Mouse (Mus musculus) ES-E14 (cell line): Measurements from ENCODE around the gene Hrasls5. TPM values are rescaled to one million over a fixed set of nuclear protein-coding genes. Genes with fewer than 3 reads are reported as not detected.

Source experiments
- DNase-seq: peaks from one replicate; pipeline ENCODE4 v3.0.0-alpha.2; 2013; ENCODE audit warnings: low read depth, low spot score
- H3K27ac ChIP-seq: 2 replicates; pipeline ENCODE4 v1.5.1; 2012; ENCODE audit warnings: low read depth, mild to moderate bottlenecking, low read length, moderate library complexity, mixed read lengths; ENCODE audit not compliant: poor library complexity, insufficient read depth, severe bottlenecking
- H3K36me3 ChIP-seq: 2 replicates; pipeline ENCODE4 v1.6.1; 2012; ENCODE audit warnings: mild to moderate bottlenecking, low read length, moderate library complexity, mixed read lengths; ENCODE audit not compliant: control insufficient read depth, poor library complexity, insufficient read depth, severe bottlenecking
- H3K4me1 ChIP-seq, 2 experiments: fragments of 150-350 bp in 1 of 2; sonication (generic) in 1 of 2; 2 replicates each; pipeline ENCODE4 v1.6.1; 2012; ENCODE audit warnings: low read length in 2 of 2, mild to moderate bottlenecking in 1 of 2, mixed read lengths in 1 of 2; ENCODE audit not compliant: control insufficient read depth in 2 of 2, insufficient read depth in 2 of 2, poor library complexity in 1 of 2
- H3K4me3 ChIP-seq, 2 experiments: fragments of 150-350 bp in 1 of 2; sonication (generic) in 1 of 2; 2 replicates each; pipeline ENCODE4 v1.5.1; 2012; ENCODE audit warnings: low read length in 2 of 2, low read depth in 1 of 2, mild to moderate bottlenecking in 1 of 2, mixed read lengths in 1 of 2; ENCODE audit not compliant: insufficient read depth in 1 of 2, poor library complexity in 1 of 2, severe bottlenecking in 1 of 2
- H3K9ac ChIP-seq: 2 replicates; pipeline ENCODE4 v1.6.1; 2012; ENCODE audit warnings: low read depth, mild to moderate bottlenecking, low read length, mixed read lengths; ENCODE audit not compliant: poor library complexity, insufficient read depth, severe bottlenecking
- H3K9me3 ChIP-seq: fragments of 150-350 bp; sonication (generic); 2 replicates; pipeline ENCODE4 v1.6.1; 2012; ENCODE audit warnings: low read depth, mild to moderate bottlenecking, low read length; ENCODE audit not compliant: control insufficient read depth, insufficient read depth
- CHD2 ChIP-seq: IDR thresholded peaks from 2 replicates; pipeline ENCODE4 v1.6.1; 2014; ENCODE audit warnings: mild to moderate bottlenecking, low read depth, low read length, inconsistent platforms
- HCFC1 ChIP-seq: IDR thresholded peaks from 2 replicates; pipeline ENCODE4 v1.6.1; 2012; ENCODE audit warnings: low read length, inconsistent platforms, borderline replicate concordance; ENCODE audit not compliant: insufficient read depth
- MAFK ChIP-seq: IDR thresholded peaks from 2 replicates; pipeline ENCODE4 v1.6.1; 2014; ENCODE audit warnings: mild to moderate bottlenecking, low read depth, low read length, inconsistent platforms; ENCODE audit not compliant: insufficient read depth
- ZC3H11A ChIP-seq: IDR thresholded peaks from 2 replicates; pipeline ENCODE4 v1.6.1; 2012; ENCODE audit warnings: low read depth, mild to moderate bottlenecking, inconsistent platforms, low read length, borderline replicate concordance
- ZNF384 ChIP-seq: IDR thresholded peaks from 2 replicates; pipeline ENCODE4 v1.6.1; 2012; ENCODE audit warnings: low read depth, low read length, inconsistent platforms
- in situ Hi-C, 2 experiments: fragments of 600-800 bp; cut with MboI; formaldehyde crosslinking; loops; one replicate each; pipeline ENCODE4 v1.15.1; 2025; ENCODE audit warnings: low sequenced_read_pairs in 2 of 2, inconsistent platforms in 1 of 2; ENCODE audit not compliant: unreplicated experiment in 2 of 2
- total RNA-seq: library from RNA; depleted of rRNA; stranded (reverse); fragments of 300-350 nt; gene quantifications from 2 replicates; pipeline ENCODE4 v1.2.3, GENCODE M21; 2012

The Hrasls5 gene
- total RNA-seq, 1 experiment = not detected

DNA sequence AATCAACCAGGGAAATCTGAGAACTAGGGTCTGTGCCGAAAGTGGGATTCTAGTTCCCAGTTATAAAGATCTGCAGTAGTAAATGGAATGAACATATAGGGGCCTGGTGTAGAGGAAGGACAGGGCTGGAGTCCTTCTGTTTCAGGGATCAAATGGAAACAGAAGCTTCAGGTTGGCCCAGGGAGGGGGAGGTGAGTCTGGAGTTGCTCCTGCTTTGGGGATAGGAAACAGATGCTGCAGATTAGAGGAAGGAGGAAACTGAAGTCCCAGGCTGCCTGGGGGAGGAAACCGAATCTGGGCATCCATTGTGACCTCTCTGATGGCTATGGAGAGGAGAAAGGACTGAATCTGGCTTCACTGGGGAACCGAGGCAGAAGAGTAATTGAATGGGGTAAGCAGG, 44.0 kb upstream of the Hrasls5 start:
- H3K9me3 ChIP-seq = no peaks in the 10 kb centered on the region
- no peak for DNase-seq

DNA sequence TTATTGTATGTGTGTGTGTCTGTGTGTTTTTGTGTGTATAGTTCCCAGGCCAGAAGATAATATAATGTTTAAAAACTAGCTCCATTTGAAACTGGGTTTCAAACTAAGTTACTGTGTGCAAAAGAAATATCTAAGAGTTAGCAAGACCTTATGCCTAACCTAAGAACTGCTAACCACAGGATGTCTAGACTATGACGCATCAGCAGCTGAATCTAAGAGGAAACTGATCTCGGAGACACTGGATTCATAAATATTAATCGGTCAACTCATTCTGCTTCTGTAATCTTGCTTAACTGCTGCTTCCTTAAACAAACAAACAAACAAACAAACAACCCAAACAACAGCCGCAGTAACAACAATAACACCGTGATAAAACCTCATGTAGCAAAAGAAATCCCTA, 42.7 kb upstream of the Hrasls5 start:
- no peak overlapping the region for H3K9ac ChIP-seq
- no peak overlapping the region for H3K4me3 ChIP-seq
- in situ Hi-C loops = no loop called here
- TF ChIP-seq MAFK (no peak), CHD2 (no peak), ZNF384 (no peak), ZC3H11A (no peak), HCFC1 (no peak)
- H3K4me1 ChIP-seq = peaks cover 1 to 2% of the 10 kb centered on the region in 2 experiments; a peak in 2 of 4 replicates
- H3K9me3 ChIP-seq = no peaks in the 10 kb centered on the region
- no peaks in the 10 kb centered on the region for H3K36me3 ChIP-seq
- H3K27ac ChIP-seq = no peak overlapping the region
- no peak for DNase-seq

More for the DNA sequence above, 44.0 kb upstream of the Hrasls5 start:
- H3K27ac ChIP-seq = no peak overlapping the region
- no peak overlapping the region for H3K9ac ChIP-seq
- in situ Hi-C loops = no loop called here
- TF ChIP-seq ZNF384 (no peak), CHD2 (no peak), HCFC1 (no peak), ZC3H11A (no peak), MAFK (no peak)
- H3K4me3 ChIP-seq = no peak overlapping the region
- H3K4me1 ChIP-seq = peaks cover 1 to 2% of the 10 kb centered on the region in 2 experiments; a peak in 2 of 4 replicates
- H3K36me3 ChIP-seq = no peaks in the 10 kb centered on the region

DNA sequence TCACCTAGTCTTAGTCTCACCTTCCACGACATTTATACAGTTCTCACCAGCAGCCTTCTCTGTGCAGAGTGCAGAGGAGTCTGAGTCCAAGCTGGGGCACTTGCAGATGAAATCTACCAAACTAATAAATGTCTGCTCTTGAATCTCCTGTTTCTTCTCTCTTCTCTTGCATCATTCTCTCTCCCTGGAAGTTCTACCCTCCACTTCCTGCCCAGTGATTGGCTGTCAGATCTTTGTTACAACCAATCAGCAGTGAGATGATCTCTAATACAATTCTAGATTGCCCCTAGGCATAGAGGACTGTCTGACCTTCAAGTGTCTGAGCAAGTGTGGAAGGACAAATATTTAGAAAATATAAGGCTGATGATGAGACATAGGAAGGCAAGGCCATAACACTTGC, 36.2 kb upstream of the Hrasls5 start:
- Histone ChIP-seq H3K27ac (no peak overlapping the region), H3K4me1 (peaks cover 2 to 5% of the 10 kb centered on the region in 2 experiments; a peak in 3 of 4 replicates), H3K9me3 (no peaks in the 10 kb centered on the region), H3K9ac (no peak overlapping the region), H3K36me3 (no peaks in the 10 kb centered on the region), H3K4me3 (no peak overlapping the region)
- in situ Hi-C loops = no loop called here
- TF ChIP-seq CHD2 (no peak), ZC3H11A (no peak), HCFC1 (no peak), ZNF384 (no peak), MAFK (no peak)
- no peak for DNase-seq

DNA sequence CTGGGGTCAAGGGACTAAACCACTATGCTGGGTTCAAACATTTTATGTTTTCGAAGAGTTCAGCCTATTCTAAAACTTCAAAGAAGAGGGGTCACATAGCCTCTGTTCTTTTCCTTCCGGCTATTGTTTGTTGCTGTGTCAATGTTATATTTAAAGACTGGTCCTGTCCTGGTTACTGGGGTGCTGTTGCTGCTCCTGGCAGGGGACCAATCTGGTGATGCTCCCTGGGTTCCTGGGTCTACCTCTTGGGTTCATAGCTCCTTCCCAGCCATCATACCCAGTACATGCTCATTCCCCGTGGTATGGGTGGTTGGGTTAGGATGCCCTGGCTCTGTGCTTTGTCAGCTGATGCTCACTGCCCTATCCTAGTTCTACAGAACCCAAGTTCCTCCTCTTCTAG, 34.6 kb upstream of the Hrasls5 start:
- H3K9ac ChIP-seq = no peak overlapping the region
- H3K4me1 ChIP-seq = peaks cover 8 to 11% of the 10 kb centered on the region in 2 experiments; a peak in 3 of 4 replicates
- H3K9me3 ChIP-seq = no peaks in the 10 kb centered on the region
- TF ChIP-seq ZNF384 = no peak
- no peak for TF ChIP-seq MAFK
- no peak for TF ChIP-seq HCFC1
- in situ Hi-C loops = no loop called here
- no peak overlapping the region for H3K4me3 ChIP-seq
- H3K36me3 ChIP-seq = no peaks in the 10 kb centered on the region
- H3K27ac ChIP-seq = no peak overlapping the region
- DNase-seq = no peak

DNA sequence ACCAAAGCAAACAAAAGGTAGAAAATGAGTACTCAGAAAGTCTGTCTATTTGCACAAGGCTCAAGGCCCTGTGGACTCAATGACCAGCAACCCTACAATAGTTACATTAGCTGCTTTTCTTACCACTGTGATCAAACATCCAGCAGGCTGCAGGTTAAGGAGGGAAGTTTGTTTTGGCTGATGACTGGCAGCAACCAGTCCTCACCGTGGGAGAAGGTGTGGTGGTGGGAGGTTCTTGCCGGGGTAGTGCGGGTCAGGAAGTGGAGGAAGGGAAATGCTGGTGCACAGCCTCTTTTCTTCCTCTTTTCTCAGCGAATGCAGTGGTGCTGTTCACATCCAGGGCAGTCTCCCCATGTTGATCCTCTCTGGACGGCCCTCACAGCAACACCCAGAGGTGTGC, 31.3 kb upstream of the Hrasls5 start:
- H3K27ac ChIP-seq = no peak overlapping the region
- in situ Hi-C loops = no loop called here

More for the DNA sequence above, 31.3 kb upstream of the Hrasls5 start:
- no peak overlapping the region for H3K4me3 ChIP-seq
- peak; percentile 28 for DNase-seq
- H3K9ac ChIP-seq = no peak overlapping the region; the same call in 1 of the 2 replicates
- H3K9me3 ChIP-seq = no peaks in the 10 kb centered on the region
- peaks cover 21 to 24% of the 10 kb centered on the region in 2 experiments for H3K4me1 ChIP-seq
- 0 out of 2 replicates have a peak, but pooled peaks have one; percentile 42 for TF ChIP-seq HCFC1
- TF ChIP-seq MAFK = no peak
- no peaks in the 10 kb centered on the region for H3K36me3 ChIP-seq
